Mouse (Mus musculus) testis, adult 2 months (tissue): Measurements from ENCODE around the gene Gm29554. TPM values are rescaled to one million over a fixed set of nuclear protein-coding genes. Genes with fewer than 3 reads are reported as not detected.
"Not testable (repeated sequence)": the region's sequence is repeated elsewhere in the genome, so short reads cannot be mapped to it uniquely, and the experiment has no call there.

Source experiments
- H3K27ac ChIP-seq: fragments of 200-500 bp; 2 replicates; pipeline ENCODE4 v1.5.1; 2012; ENCODE audit warnings: low read depth, low read length; ENCODE audit not compliant: control insufficient read depth, insufficient read depth
- H3K27me3 ChIP-seq: fragments of 200-500 bp; 2 replicates; pipeline ENCODE4 v1.6.1; 2012; ENCODE audit warnings: mild to moderate bottlenecking, low read length, moderate library complexity; ENCODE audit not compliant: control insufficient read depth, insufficient read depth
- H3K36me3 ChIP-seq: fragments of 200-500 bp; 2 replicates; pipeline ENCODE4 v1.6.1; 2012; ENCODE audit warnings: mild to moderate bottlenecking, low read length; ENCODE audit not compliant: control insufficient read depth, insufficient read depth
- H3K4me1 ChIP-seq: fragments of 200-500 bp; 2 replicates; pipeline ENCODE4 v1.6.1; 2012; ENCODE audit warnings: low read length; ENCODE audit not compliant: control insufficient read depth, insufficient read depth
- H3K4me3 ChIP-seq: fragments of 200-500 bp; 2 replicates; pipeline ENCODE4 v1.5.1; 2012; ENCODE audit warnings: low read depth, mild to moderate bottlenecking, low read length, moderate library complexity, mixed read lengths; ENCODE audit not compliant: control insufficient read depth
- polyA plus RNA-seq: library from polyadenylated mRNA; depleted of rRNA; stranded (reverse); fragments of >200 nt; gene quantifications from 2 replicates; pipeline ENCODE4 v1.2.3, GENCODE M21; 2012; rRNA removed

Gene Gm29554
- polyA plus RNA-seq: not detected in 2 replicates

DNA sequence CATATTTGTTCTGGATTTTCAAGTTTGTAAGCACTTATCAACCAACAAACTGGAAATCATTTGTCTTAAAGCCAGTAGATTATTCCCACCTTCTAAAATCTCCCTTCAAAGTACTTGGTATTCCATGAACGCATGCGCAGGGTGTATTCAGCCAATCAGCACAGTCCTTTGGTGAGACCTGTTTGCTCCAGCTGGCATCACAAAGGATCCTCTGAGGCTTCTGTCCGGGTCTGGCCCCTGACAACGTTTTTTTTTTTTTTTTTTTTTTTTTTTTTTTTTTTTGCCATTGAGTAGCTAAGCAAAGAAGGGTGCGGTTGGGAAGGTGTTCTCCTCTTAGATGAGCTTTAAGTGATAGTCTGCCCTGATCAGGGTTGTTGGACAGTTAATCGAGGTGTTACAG lies at the start of gene Gm29554:
Gm29554 (plus strand) TSS at position 301 of the 400 bp plus-strand sequence.
- H3K27ac ChIP-seq, H3K36me3 ChIP-seq, H3K4me1 ChIP-seq, H3K4me3 ChIP-seq, H3K27me3 ChIP-seq: not testable (repeated sequence)

Other genes starting within 250 kb of the Gm29554 start
- not detected in 2 replicates for gene Gm20812, start 108.0 kb downstream of the Gm29554 start, polyA plus RNA-seq